Mouse (Mus musculus) kidney, adult 2 months (tissue): ENCODE measurements around the gene Nos1.

Experiments used
- CTCF ChIP-seq: fragments of 200-500 bp; conservative IDR thresholded peaks from 2 replicates; pipeline ENCODE4 v1.5.1; 2011; ENCODE audit warnings: low read depth, mild to moderate bottlenecking, control low read depth, low read length, moderate library complexity, mixed read lengths; ENCODE audit not compliant: insufficient read depth, insufficient read length
- POLR2A ChIP-seq: fragments of 200-500 bp; IDR thresholded peaks from one replicate; pipeline ENCODE4 v1.6.1; 2011; ENCODE audit warnings: low read depth, low read length, control low read depth

GRCm38 (mm10) chr5:117976263-117976656 lies 195.4 kb downstream of the Nos1 start:
- TF ChIP-seq CTCF (no peak), POLR2A (no peak)
